Mouse (Mus musculus) thymus, adult 2 months (tissue): ENCODE measurements at regions not wholly inside any gene's neighbourhood (a gene's known extent, or its start where the extent isn't known, plus 50 kb on each side); places are given as distances from the start of the nearest gene placed in this dataset.

Experiments used
- CTCF ChIP-seq: fragments of 200-500 bp; IDR thresholded peaks from 2 replicates; pipeline ENCODE4 v1.5.1; 2012; ENCODE audit warnings: mild to moderate bottlenecking, control low read depth, low read length, moderate library complexity, borderline replicate concordance; ENCODE audit not compliant: control insufficient read depth, poor library complexity, insufficient read depth; ENCODE audit errors: extremely low read depth
- POLR2A ChIP-seq: fragments of 200-500 bp; IDR thresholded peaks from 2 replicates; pipeline ENCODE4 v1.6.1; 2012; ENCODE audit warnings: mild to moderate bottlenecking, low read length, control low read depth, moderate library complexity; ENCODE audit not compliant: control insufficient read depth, poor library complexity, insufficient read depth; ENCODE audit errors: extremely low read depth

- TF ChIP-seq CTCF (no peak), POLR2A (no peak)
Observed at GRCm38 (mm10) chr15:59773983-59774382, 242.4 kb downstream of the 4933412E24Rik start.
